Mouse (Mus musculus) adrenal gland, postnatal 4 days (tissue): ENCODE measurements around the gene Igfbp2. TPM values are rescaled to one million over a fixed set of nuclear protein-coding genes. Genes with fewer than 3 reads are reported as not detected.

Source experiments
- DNase-seq, 2 experiments: peaks; one replicate each; pipeline ENCODE4 v3.0.0; 2021 to 2022; ENCODE audit warnings: low spot score in 2 of 2, mixed read lengths in 2 of 2
- total RNA-seq, 2 experiments: library from RNA; stranded (reverse); gene quantifications; 2 replicates each; pipeline ENCODE4 v1.2.3; 2021

The Igfbp2 gene
- total RNA-seq, 2 experiments from 2014 or later, result 26.7 to 306 TPM

GRCm38 (mm10) chr1:72813639-72814403 is 10.5 kb upstream of the Igfbp2 start:
- no peak for DNase-seq

DNA sequence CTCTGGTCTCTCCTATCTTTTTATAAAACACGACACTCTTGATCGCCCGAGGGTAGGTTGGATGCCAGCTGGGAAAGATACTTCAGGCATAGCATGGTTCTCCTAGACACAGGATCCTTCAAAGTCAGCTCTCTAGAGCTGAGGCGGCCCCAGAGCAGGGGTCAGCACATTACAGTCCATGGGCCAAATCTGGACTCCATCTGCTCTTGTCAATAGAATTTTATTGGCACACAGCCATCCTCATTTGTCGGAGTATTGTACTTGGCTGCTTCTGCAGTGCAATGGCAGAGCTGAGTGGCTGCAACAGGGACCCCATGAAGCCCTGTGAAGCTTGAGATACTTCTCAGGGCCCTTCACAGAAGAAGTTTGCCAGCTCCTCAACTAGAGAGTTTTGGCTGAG is 9.1 kb upstream of the Igfbp2 start:
- no peak for DNase-seq

DNA sequence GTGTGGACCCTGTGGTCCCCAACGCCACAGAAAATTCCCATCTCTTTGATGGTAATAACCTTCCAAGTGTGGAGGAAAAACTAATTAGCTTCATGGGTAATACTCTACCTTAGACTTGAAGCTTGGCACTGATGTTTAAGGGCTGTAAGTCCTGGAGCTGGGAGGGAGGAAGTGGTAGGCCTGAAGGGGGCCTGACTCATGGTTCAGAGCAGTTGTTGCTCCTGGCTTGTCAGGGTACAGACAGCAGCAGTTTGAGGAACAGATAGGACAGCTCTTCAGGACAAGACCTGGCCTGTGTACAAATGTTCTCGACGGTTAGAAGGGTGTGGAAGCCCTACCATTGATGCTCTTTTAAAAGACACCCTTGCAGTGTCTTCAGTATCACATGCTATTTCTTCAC is 8.7 kb upstream of the Igfbp2 start:
- DNase-seq, result no peak

DNA sequence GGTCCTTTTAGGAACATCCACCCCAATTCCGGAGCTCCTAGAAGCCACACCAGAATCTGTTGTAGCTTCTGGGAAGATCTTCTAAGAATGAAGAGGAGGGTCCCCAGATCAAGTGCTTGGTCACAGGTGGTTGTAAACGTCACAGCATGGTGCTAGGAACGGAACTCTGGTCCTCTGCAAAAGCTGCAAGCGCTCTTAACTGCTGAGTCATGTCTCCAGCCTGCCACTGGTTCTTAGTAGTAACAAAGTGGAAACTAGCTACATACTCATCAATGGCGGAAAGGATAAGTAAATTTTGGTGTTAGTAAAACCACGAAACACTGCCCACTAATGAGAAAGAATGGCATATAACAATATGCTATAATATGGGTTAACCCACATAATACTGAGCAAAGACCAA is 4.3 kb upstream of the Igfbp2 start:
- DNase-seq, result no peak

DNA sequence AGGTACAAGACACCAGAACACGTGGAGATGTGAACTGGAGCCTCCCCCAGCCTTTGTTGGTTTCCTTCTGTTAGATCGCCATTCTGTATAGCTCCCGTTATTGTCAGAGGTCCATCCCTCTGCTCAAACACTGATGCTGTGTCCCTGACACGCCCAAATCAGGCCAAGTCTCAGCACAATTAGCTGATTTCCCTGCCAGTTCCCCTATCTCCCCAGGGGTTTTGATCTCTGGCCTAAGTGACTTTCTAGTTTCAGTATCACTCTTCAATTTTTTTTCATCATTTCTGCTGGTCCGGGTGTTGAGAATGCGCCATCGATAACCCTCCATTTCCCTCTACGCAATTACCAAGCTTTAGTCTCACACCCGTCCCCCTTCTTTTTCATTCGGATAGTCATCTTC is 1.4 kb upstream of the Igfbp2 start:
- no peak for DNase-seq

DNA sequence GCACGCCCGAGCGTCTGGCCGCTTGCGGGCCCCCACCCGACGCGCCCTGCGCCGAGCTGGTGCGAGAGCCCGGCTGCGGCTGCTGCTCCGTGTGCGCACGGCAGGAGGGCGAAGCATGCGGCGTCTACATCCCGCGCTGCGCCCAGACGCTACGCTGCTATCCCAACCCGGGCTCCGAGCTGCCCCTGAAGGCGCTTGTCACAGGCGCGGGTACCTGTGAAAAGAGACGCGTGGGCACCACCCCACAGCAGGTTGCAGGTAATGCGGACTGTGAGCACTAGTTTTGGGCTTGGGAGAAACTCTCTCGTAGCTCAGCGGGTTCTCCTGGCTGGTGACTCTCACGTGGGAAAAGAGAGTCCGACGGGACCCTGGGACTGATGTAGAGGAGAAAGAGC is 401 bp downstream of the Igfbp2 start:
- DNase-seq, result no peak

- DNase-seq, result no peak
Observed at GRCm38 (mm10) chr1:72825286-72825685, 983 bp downstream of the Igfbp2 start.

DNA sequence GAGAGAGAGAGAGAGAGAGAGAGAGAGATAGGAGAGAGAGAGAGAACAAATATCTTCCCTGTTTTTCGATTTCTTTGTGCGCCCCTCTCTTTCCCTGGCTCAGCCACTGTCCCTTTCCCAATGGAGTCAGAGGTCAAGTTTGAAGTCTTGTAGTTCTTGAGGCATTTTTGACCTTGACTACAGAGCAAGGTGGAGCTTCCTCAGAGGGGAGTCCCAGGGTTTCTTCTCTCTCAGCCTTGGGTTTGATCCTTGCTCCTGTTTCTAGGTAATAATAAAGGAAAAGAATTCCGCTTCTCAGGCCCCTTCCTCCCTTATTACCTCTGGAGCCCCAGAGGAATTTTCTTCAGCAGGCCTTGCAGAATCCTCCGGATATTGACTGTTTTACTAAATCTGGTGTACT is 1.6 kb downstream of the Igfbp2 start:
- no peak for DNase-seq

DNA sequence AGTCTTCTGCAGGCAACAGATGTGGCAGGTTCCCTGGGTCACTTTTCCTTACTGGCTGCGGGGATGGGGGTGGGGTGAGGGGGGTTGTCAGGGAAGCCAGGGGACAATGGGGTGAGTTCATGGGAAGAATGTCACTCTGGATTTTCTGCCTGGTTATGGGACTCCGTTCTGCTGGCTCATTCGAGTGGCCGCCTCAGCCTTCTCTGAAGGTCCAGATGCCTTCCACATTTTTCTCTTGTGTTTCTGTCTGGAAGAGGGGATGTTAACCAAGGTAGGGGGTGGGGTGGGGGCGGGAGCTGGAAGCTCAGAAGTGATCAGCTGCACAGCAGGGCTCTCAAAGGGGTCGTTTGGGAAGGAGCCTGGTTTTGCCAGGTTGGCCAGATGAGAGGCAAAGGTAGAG is 2.1 kb downstream of the Igfbp2 start:
- no peak for DNase-seq

- DNase-seq, result no peak
Observed at GRCm38 (mm10) chr1:72826931-72827330, 2.6 kb downstream of the Igfbp2 start.

DNA sequence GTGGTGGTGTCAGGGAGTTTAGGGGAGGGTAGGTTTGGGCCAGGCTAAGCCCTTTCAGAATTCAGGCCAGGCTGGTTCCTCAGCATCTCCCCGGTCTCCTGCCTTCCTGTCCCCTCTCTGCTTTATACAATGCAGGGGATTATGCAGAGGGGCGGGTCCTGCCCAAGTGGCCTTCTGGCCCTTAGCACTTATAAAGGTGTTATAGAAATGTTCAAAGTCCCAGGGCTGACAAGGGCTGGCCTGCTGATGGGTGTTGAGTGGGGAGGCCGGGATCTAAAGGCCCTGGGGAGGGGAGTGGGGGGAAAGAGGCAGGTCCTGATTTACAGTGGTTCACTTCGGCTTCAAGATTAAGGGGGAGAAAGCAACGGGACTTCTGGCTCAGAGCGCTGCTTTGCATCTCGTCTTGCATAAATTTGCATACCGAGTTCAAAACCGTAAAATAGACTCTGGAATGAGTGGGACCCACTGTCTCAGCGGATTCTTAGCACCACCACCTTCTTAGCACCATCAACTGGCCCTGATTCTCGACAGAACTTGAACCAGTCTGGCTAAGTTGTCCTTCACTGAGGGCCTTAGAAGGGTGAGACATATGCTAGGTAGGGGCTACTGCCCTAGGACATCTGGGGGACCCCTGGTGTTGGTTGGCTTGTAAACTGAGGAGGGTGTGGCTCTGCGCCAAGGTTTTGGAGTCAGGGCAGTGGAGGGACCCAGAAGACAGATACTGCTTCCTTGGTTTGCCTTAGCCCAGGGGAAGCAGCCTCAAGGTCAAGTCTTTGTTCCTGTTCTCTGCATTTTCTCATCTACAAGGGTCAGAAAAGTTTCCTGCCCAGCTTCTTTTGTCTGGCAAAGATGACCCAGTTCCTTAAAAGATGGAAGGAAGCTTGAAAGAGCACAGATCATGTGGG is 3.4 kb downstream of the Igfbp2 start:
- no peak for DNase-seq

GRCm38 (mm10) chr1:72828843-72829242 is 4.5 kb downstream of the Igfbp2 start:
- DNase-seq, result no peak

- DNase-seq, result no peak
Observed at GRCm38 (mm10) chr1:72830485-72830884, 6.2 kb downstream of the Igfbp2 start.

DNA sequence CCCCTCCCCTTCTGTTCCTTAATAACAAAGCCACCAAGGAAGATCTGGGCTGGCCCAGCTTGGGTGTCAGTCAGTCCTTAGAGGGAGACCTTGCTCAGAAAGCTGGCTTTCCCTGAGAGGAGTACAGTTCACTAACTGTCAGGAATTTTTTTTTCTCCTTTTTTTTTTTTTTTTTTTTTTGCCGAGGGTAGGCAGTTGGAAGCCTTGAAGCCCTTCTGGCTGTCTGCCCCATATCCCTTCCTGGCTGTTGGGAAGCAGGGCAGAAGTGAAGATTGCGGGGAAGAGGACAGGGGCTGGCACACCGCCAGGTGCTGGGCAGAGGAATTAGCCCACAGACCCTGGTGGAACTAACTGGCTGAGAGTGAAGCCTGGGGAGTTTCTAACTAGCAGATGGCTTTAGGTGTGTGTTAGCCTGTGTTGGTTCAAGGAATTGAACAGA is 8.4 kb downstream of the Igfbp2 start:
- no peak for DNase-seq

DNA sequence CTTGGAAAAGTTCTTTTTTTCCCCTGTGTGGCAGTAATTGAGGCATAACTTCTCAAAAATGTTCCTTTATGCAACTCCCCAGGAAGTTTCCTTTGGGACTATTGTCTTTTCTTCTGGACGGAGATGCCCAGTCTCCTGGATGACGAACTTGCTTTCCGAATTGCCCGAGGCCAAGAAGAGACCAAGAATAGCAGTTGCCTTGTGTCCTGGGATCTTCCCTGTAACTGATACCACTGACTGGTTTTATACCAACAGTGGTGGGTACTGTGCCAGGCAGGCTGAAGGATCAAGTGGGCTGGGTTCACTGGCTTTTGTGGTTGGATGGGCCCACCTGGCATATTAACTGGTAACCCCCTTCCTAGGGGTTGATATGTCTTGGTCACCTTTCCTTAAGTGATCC is 9.3 kb downstream of the Igfbp2 start:
- no peak for DNase-seq

- DNase-seq, result no peak
Observed at GRCm38 (mm10) chr1:72839356-72839755, 15.1 kb downstream of the Igfbp2 start.

DNA sequence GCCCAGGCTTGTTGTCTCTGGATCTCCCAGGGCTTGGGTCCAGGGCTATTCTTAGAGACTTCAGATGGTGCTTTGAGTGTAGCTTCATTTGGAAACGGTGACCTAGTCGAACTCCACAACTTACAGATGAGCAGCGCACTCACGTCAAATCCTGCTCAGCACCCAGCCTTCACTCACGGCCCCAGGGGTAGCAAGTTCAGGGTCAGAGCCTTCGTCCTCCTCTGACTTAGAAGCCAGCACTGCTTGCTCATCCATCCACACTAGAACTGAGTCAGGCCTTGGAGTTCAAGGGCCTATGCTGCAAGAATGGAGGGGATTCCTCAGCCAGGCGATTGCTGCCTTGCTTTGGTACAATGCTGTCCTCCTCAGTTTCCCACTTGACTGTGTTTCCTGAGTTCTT is 15.5 kb downstream of the Igfbp2 start:
- DNase-seq, result no peak

DNA sequence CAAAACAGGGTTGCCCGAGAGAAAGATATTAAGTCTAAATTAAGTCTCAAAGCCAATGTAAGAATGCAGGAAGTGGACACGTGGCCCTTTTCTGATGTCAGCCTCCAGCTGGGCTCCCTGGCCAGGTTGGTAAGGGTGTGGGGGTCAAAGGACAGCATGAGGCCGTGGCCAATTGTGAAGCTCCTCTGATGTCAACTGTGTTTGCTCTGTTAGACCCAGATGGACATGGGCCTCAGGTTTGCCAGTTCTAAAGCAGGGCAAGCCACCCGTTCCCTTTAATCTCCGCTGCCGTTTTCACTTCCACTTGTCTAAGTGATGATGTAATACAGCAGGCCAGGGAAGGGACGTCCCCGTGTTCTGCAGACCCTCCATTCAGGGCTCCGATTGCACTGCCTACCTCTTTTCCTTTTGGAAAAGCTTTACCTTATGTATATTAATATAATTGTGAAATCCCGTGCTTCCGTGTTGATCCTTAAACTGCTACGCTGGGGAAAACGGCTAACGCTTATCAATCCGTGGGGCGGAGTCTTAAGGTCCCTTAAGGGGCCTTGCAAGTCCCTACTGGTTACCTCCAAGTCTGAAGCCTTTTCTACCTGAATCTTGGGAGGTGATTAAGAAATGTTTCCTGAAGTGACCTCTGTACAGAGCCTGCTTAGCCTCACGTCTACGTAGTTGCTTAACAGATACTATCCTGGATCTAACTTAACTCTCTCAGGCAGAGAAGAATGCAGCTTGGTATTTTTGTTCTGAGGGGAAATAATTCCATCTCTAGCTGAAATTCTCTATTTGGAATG is 18.6 kb downstream of the Igfbp2 start:
- no peak for DNase-seq

GRCm38 (mm10) chr1:72844675-72845074 is 20.4 kb downstream of the Igfbp2 start:
- DNase-seq, result no peak

DNA sequence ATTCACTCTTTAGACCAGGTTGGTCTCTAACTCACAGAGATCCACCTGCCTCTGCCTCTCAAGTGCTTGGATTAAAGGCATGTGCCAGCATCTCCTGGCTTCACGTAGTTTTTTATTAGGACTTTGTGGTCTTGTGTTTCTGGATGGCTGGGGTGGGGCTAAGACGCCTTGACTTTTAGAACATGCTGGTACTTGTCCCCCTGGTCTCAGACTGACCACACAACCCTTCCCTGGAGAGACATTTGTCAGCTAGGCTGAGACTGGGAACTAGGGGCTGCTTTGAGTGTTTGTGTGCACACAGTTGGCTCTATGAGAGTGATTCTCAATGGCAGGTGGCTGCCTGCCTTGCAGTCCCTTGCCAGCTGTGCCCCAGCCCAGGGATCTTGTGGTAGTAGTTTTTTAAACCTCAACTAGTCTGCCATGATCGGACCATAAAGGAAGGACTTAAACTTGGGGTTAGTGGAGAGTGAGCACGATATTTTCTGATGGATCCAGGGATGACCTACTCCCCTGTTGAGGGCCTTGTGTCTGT is 23.6 kb downstream of the Igfbp2 start:
- DNase-seq, result no peak

- DNase-seq, result no peak
Observed at GRCm38 (mm10) chr1:72849037-72849436, 24.7 kb downstream of the Igfbp2 start.
